Mouse (Mus musculus): Measurements from ENCODE around the gene Rnf10.

GRCm38 (mm10) chr5:115300035-115300744 is 27.5 kb upstream of the Rnf10 start:
- TF ChIP-seq CTCF (IDR thresholded peaks at IDR 0.05; ENCODE audit: low read depth, low read length) (peak; percentile 13), POLR2A (IDR thresholded peaks at IDR 0.05; ENCODE audit: insufficient read depth, low read length) (no peak), EP300 (IDR thresholded peaks at IDR 0.05; ENCODE audit: insufficient read depth, low read depth, low read length) (no peak)
